Mouse (Mus musculus) ES-E14 (cell line): ENCODE data around the gene Tipin.

ENCODE experiments used
- CHD2 ChIP-seq: IDR thresholded peaks from 2 replicates; pipeline ENCODE4 v1.6.1; 2014; ENCODE audit warnings: mild to moderate bottlenecking, low read depth, low read length, inconsistent platforms
- HCFC1 ChIP-seq: IDR thresholded peaks from 2 replicates; pipeline ENCODE4 v1.6.1; 2012; ENCODE audit warnings: low read length, inconsistent platforms, borderline replicate concordance; ENCODE audit not compliant: insufficient read depth
- MAFK ChIP-seq: IDR thresholded peaks from 2 replicates; pipeline ENCODE4 v1.6.1; 2014; ENCODE audit warnings: mild to moderate bottlenecking, low read depth, low read length, inconsistent platforms; ENCODE audit not compliant: insufficient read depth
- ZC3H11A ChIP-seq: IDR thresholded peaks from 2 replicates; pipeline ENCODE4 v1.6.1; 2012; ENCODE audit warnings: low read depth, mild to moderate bottlenecking, inconsistent platforms, low read length, borderline replicate concordance

DNA sequence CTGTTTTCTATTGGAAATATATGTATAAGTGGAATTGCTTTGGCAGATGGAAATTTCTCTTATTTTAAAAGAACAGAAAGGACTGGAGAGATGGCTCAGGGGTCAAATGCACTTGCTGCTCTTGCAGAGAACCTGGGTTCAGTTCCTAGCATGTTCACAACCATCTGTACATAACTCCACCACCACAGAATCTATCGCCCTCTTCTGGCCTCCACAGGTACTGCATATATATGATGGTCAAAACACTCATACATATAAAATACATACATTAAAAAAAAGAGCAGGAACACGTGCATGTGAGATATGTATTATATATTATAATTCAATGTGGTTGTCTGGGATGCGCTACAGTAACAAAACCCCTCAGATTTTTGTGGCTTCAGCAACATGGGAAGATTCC is 69.8 kb downstream of the Tipin start:
- TF ChIP-seq CHD2 (no peak), MAFK (no peak), ZC3H11A (0 out of 2 replicates have a peak, but pooled peaks have one; percentile 20), HCFC1 (no peak)
